11 mouse cellular contexts compared by ENCODE assay signal in genomic region chr5:144898448-144899052, GRCm38 (mm10).
DNase-seq lines count a peak whose midpoint lies in the region; ATAC-seq and TF ChIP-seq lines count a peak whose summit lies in the region.
"Had no signal": no experiment of that assay in that cellular context is flagged by ENCODE, and none has a peak within 500 bp of the region (broad histone marks: within the 10 kb centered on the region; RNA-seq: fewer than 3 reads in every experiment).

No protein-coding gene starts in this region.

- no peak for TF ChIP-seq POLR2A in kidney, adult 2 months (IDR thresholded peaks at IDR 0.05; ENCODE audit: low read depth, low read length)

- peak; percentile 66; the same call in 1 of the 2 replicates for ATAC-seq in limb, embryonic 13.5 days (ENCODE audit: low FRiP score, low read depth)
- ATAC-seq in hindbrain, postnatal 0 days: no peak

- no peak overlapping the region for H3K4me2 ChIP-seq in limb, embryonic 13.5 days (replicated peaks)
- H3K4me2 ChIP-seq in hindbrain, postnatal 0 days (ENCODE audit: low read depth, low read length): no peak overlapping the region
- H3K4me2 ChIP-seq: hindbrain, embryonic 13.5 days had no signal

- peak; percentile 61 for DNase-seq in gastrocnemius, adult 18-20 months (ENCODE audit: low spot score)
- DNase-seq in gastrocnemius, postnatal 10 days: no peak
- DNase-seq in MEL-GATA-1-ER (ENCODE audit: extremely low read depth, low read depth): peak; percentile 3
- peak; percentile 68 for DNase-seq in gastrocnemius, postnatal 25 days
- no peak for DNase-seq in kidney, adult 2 months
- DNase-seq in left cerebral cortex, postnatal 4 days: no peak
- no peak for DNase-seq in hindbrain, postnatal 0 days (ENCODE audit: low spot score)
- DNase-seq: cerebellum, adult 2 months had no signal

- H3K27ac ChIP-seq in limb, embryonic 13.5 days: 0 out of 2 replicates have a peak overlapping the region, but pooled peaks have one; percentile 15
- H3K27ac ChIP-seq in kidney, adult 2 months (ENCODE audit: insufficient read depth, low read depth, low read length): no peak overlapping the region
- H3K27ac ChIP-seq in hindbrain, postnatal 0 days: no peak overlapping the region
- H3K27ac ChIP-seq: hindbrain, embryonic 13.5 days had no signal

- H3K4me3 ChIP-seq in limb, embryonic 13.5 days: no peak overlapping the region
- H3K4me3 ChIP-seq in kidney, adult 2 months (ENCODE audit: insufficient read depth, low read depth, low read length): no peak overlapping the region
- no peak overlapping the region for H3K4me3 ChIP-seq in hindbrain, postnatal 0 days (ENCODE audit: low read length)
- H3K4me3 ChIP-seq: hindbrain, embryonic 13.5 days had no signal

- H3K27me3 ChIP-seq in limb, embryonic 13.5 days: no peaks in the 10 kb centered on the region
- no peaks in the 10 kb centered on the region for H3K27me3 ChIP-seq in kidney, adult 2 months (replicated peaks; ENCODE audit: control insufficient read depth, insufficient read depth, low read length)
- H3K27me3 ChIP-seq in hindbrain, postnatal 0 days (ENCODE audit: insufficient read depth, low read length): no peaks in the 10 kb centered on the region
- H3K27me3 ChIP-seq: hindbrain, embryonic 13.5 days had no signal

- peaks cover 23% of the 10 kb centered on the region for H3K4me1 ChIP-seq in limb, embryonic 13.5 days
- no peaks in the 10 kb centered on the region for H3K4me1 ChIP-seq in kidney, adult 2 months (ENCODE audit: control insufficient read depth, insufficient read depth, low read length)
- no peaks in the 10 kb centered on the region for H3K4me1 ChIP-seq in hindbrain, postnatal 0 days (ENCODE audit: insufficient read depth, low read length)

- no peak for TF ChIP-seq CTCF in kidney, adult 2 months (conservative IDR thresholded peaks at IDR 0.05; ENCODE audit: insufficient read depth, insufficient read length, low read depth, low read length)
- TF ChIP-seq CTCF in hindbrain, postnatal 0 days (IDR thresholded peaks at IDR 0.05; ENCODE audit: low read depth): no peak

- H3K36me3 ChIP-seq in limb, embryonic 13.5 days: peaks cover 73% of the 10 kb centered on the region
- no peaks in the 10 kb centered on the region for H3K36me3 ChIP-seq in kidney, adult 2 months (ENCODE audit: control insufficient read depth, insufficient read depth, low read length)
- peaks cover 25% of the 10 kb centered on the region for H3K36me3 ChIP-seq in hindbrain, postnatal 0 days (ENCODE audit: insufficient read depth, low read length)
- H3K36me3 ChIP-seq: G1E had no signal

- 0 out of 2 replicates have a peak overlapping the region, but pooled peaks have one; percentile 45 for H3K9ac ChIP-seq in limb, embryonic 13.5 days
- no peak overlapping the region for H3K9ac ChIP-seq in hindbrain, postnatal 0 days (replicated peaks; ENCODE audit: low read length)
- H3K9ac ChIP-seq: hindbrain, embryonic 13.5 days had no signal

- WGBS in limb, embryonic 13.5 days: 64% methylated on average over 7 of the region's 7 CpGs
- 71% methylated on average over 7 of the region's 7 CpGs for WGBS in kidney, adult 2 months
- WGBS in hindbrain, postnatal 0 days: 37% methylated on average over 7 of the region's 7 CpGs

- no peaks in the 10 kb centered on the region for H3K9me3 ChIP-seq in limb, embryonic 13.5 days
- H3K9me3 ChIP-seq in hindbrain, postnatal 0 days (ENCODE audit: low read length): no peaks in the 10 kb centered on the region
- H3K9me3 ChIP-seq: G1E; hindbrain, embryonic 13.5 days had no signal

- intact Hi-C loops in left cerebral cortex, postnatal 4 days (cut with DNase I): no loop called here

Comparison
In these comparisons a context has a peak if more than half of its experiments do, and no peak if none do; other contexts are left out.
1. DNase-seq: peak in gastrocnemius, adult 18-20 months (single experiment), MEL-GATA-1-ER (single experiment) and gastrocnemius, postnatal 25 days (single experiment); none in gastrocnemius, postnatal 10 days (single experiment), kidney, adult 2 months (single experiment), left cerebral cortex, postnatal 4 days (single experiment) and hindbrain, postnatal 0 days (single experiment).